6 mouse cellular contexts compared by ENCODE assay signal in genomic region chr12:115963701-115964100, GRCm38 (mm10).
DNase-seq lines count a peak whose midpoint lies in the region.

No protein-coding gene starts in this region.

- DNase-seq in 416B (ENCODE audit: low read depth), result peak; percentile 71
- DNase-seq in adrenal gland, adult (ENCODE audit: inconsistent age in 2 of 2, low spot score in 1 of 2), result peak; percentile 35 to 66
- peak; percentile 36 for DNase-seq in adrenal gland, adult 2 months
- peak; percentile 12 for DNase-seq in adrenal gland, adult 8-10 months
- peak; percentile 6 to 25 for DNase-seq in adrenal gland, postnatal 36 days
- DNase-seq in thymus, postnatal 14 days, result peak; percentile 25

Comparison
In these comparisons a context has a peak if more than half of its experiments do, and no peak if none do; other contexts are left out.
1. Peak in every context shown above with its lines: DNase-seq.
2. DNase-seq: peak in every context shown above with its lines; median percentile 71 in 416B; 50 in adrenal gland, adult; 36 in adrenal gland, adult 2 months; 25 in thymus, postnatal 14 days; 16 in adrenal gland, postnatal 36 days; 12 in adrenal gland, adult 8-10 months.